Mouse (Mus musculus): ENCODE measurements around the gene Sirt6. TPM values are rescaled to one million over a fixed set of nuclear protein-coding genes. Genes with fewer than 3 reads are reported as not detected.
A peak's percentile ranks its signal among the peaks of the same experiment; 100 is the strongest.
"Not testable (repeated sequence)": the region's sequence is repeated elsewhere in the genome, so short reads cannot be mapped to it uniquely, and the experiment has no call there.

The Sirt6 gene
- total RNA-seq (2021): 1 to 10 TPM; 4.4 to 4.7 TPM
- long read RNA-seq, experiment 1, partial matches to known transcripts: 0 of 4 reads
- long read RNA-seq, experiment 1, other reads (novel, unspliced or antisense): 1 of 4 reads
- long read RNA-seq, experiment 2: 0 reads

DNA sequence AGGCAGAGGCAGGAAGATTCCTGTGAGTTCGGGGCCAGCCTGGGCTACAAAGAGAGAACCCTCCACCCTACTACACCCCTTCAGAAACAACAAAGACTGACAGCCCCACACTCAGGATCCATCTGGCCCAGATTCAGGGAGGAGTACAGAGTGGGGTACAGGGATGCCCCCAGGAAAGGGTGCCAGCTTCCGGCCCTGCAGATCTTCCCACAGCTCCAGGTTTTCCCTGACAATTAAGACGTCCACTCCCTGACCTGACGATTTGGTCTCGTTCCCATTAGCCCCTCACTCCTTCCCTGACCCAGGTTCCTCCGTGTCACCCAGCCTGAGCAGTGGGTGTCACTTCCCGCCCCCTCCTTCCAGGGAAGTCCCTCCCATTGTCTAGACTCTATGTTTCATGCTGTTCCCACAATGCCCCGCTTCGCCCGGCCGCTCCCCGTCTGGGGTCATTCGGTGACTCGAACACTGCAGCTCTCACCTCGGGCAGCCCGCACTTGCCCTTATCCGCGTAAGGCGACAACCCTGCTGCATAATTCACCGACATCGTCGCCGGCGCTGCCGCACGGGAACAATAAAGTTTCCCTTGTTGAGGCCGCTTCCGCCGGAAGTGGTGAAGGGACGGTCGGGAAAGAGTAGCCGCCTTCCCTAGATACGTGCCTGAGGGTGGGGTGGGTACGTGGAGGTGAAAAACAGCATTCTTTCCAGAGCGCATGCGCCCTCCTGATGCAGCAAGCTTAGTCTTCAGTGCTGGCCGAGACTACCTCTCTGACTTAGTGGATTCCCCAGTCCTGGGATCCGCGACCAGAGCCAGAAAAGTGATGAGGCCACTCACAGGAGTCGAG, at the start of gene Sirt6:
TSS of gene Sirt6 (minus strand) at position 804 of the 842 bp plus-strand sequence.
- peak; percentile 93 for DNase-seq (ENCODE audit: low spot score)

DNA sequence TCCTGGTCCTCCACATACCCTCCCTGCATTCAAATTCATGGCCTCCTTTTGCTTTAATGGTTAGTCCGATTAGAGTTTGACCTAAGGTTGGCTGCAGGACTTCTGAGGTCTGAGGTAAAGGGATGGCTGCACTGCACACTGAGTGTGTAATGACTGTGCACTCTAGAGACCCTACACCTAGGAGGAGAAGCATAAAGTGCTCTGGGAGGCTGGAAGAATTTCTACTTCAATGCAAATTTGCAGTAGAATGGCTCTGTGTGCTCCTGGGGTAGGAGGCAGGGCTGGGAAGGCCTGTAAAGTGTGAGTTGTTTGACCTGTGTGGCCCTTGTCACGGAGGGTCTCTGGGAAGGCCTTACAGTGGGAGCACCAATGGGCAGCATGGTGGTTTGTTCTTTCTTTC, 28.6 kb upstream of the Sirt6 start:
- DNase-seq (ENCODE audit: low spot score): no peak

DNA sequence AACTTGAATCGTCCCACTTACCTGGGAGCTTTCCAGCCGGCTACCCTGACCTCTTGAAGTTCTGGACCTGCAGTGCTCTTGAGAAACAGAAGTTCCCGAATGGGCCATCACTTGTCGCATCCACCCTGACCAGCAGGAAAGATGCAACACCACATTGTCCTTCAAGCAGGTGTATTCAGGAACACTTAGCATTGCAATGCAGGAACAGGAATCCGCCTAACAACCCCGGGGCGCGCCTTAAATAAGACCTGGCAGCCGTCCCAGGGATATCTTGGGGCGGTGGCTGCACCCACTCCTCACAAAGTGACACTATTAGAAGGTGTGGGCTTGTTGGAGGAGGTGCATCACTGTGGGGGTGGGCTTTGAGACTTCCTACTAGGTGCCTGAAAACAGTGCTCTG, 27.6 kb upstream of the Sirt6 start:
- DNase-seq (ENCODE audit: low spot score): no peak

DNA sequence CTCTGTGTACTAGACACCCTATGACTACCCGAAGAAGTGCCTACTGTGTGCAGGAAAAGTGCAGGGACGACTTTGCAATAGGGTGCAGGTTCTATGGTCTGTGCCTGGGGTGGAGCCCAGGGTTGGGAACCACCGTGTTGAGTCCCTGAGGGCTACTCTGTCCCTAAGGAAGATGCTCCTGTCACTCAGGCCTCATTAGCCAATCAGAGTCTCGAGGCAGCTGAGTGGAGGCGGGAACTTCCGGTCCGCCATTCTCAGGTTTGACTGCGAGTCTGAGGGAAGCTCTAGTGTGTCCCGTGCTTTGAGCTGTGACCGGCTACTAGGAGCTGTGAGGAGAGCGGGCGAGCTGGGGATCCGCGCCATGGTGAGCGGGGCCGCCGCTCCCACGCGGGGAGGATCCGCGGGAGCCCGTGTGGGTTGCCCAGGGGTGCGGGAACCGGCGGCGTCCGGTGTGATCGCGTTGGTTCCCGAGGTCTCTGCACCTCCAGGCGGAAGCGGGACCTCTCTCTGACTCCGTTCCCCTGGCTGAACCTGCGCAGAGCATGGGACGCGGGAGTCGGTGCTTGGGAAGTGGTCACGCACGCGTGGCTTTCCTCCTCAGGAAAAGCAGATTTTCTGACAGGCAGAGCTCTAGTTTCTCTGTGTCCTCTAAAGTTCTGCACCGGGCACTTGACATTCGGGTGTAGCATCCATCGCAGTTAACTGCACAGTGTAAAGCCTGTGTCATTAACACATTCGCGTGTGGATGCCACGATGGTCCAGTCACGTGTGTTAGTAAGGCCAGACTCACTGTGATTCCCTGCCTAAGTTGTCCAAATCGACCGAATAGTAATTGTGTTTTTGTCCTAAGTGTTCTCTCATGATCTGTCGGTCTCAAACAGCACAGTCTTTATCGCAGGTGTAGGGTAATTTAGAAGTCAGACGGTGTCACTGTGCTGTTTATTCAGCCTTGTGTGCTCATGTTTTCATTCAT, 21.5 kb upstream of the Sirt6 start, which contains the start of gene Gm10778:
TSS of gene Gm10778 (plus strand) at position 257 of the 973 bp plus-strand sequence.
- DNase-seq (ENCODE audit: low spot score): peak; percentile 90

DNA sequence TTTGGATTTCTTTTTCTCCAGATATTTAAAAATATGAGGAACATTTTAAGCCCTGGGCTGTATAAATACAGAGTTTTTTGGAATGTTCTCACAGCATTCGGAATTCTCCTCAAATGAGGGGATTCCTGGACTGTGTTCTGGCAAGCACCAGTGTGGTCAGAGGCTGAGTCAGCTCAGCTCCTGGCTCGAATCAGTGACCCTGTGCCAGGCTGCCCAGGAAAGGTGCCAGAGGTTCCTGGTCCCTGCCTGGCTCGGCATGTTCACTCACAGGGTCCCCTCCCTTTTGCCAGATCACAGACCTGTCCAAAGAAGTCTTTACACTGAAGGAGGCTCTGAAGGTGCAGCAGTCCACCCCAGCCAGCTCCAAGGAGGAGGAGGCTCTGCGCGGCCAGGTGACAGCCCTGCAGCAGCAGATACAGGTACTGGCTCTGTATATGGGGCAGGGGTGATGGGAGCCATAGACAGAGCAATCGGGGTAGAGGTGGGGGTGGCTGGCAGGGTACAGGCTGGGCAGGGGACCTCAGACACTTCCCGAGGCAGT, 18.5 kb upstream of the Sirt6 start:
- no peak for DNase-seq (ENCODE audit: low spot score)

DNA sequence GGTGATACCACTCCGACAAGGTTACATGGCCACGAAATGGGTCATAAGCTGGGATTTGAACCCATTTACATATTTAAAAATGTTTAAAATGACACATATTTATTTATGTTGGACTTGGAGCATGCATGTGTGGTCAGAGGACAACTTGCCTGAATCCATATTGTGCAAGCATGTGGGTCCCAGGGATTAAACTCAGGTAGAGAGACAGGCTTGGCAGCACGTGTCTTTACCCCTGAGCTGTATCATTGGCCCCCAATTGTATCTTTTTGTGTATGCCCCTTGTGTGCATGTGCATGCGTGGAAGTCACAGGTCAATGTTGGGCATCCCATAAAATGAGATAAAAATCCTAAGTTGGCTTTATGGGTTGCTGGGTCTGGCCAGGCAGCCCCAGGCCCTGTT, 17.8 kb upstream of the Sirt6 start:
- DNase-seq (ENCODE audit: low spot score): no peak

DNA sequence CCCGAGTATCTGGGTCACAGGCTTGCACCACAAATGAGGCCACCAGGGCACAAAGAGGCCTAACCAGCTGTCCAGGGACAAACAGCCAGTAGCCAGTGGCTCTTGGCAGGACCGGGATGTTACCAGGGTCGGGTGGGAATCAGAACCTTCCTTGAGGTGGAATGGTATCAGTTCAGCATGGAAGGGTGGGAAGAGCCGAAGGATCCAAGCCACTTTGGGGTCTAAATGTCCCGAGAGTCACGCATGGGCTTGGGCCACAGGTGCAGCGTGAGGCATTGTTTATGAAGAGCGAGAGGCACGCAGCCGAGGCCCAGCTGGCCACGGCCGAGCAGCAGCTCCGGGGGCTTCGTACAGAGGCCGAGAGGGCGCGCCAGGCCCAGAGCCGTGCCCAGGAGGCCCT, 17.1 kb upstream of the Sirt6 start:
- no peak for DNase-seq (ENCODE audit: low spot score)

DNA sequence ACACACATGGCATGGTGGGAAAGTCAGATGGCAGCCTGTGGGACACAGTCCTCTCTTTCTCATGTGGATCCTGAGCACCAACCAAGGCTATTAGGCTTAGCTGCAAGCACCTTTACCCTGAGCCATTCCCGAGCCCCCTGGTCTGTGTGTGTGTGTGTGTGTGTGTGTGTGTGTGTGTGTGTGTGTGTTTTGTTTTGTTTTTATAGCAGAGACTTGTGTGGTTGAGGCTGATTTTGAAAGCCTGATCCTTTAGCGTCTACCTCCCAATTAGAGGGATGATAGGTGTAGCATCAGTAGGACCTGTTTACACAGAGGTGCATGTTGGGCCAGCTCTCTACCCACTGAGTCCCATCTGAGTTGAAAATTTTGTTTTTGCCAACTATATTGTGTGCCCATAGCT, 16.6 kb upstream of the Sirt6 start:
- DNase-seq (ENCODE audit: low spot score): no peak

DNA sequence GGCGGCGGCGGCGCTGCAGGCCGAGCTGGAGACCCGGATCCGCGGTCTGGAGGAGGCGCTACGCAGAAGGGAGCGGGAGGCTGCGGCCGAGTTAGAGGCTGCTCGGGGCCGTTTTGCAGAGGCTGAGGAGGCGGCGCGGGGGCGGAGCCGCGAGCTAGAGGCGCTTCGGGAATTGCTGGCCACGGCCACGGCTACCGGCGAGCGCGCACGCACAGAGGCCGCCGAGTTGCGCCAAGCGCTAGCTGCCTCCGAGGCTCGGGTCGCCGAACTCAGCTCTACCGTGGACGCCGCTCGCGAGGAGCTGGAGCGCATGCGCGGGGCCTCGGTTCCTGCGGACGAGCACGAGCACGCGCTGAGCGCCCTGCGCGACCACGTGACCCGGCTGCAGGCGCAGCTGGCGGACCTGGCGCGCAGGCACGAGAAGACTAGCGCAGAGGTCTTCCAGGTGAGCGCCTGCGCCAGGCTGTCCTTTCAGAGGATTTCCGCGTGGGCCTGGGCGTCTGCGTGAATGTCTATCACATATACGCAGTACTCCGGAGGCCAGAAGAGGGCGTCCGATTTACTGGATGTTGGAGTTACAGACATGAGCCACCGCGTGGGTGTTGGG, 16.0 kb upstream of the Sirt6 start:
- DNase-seq (ENCODE audit: low spot score): peak; percentile 94

DNA sequence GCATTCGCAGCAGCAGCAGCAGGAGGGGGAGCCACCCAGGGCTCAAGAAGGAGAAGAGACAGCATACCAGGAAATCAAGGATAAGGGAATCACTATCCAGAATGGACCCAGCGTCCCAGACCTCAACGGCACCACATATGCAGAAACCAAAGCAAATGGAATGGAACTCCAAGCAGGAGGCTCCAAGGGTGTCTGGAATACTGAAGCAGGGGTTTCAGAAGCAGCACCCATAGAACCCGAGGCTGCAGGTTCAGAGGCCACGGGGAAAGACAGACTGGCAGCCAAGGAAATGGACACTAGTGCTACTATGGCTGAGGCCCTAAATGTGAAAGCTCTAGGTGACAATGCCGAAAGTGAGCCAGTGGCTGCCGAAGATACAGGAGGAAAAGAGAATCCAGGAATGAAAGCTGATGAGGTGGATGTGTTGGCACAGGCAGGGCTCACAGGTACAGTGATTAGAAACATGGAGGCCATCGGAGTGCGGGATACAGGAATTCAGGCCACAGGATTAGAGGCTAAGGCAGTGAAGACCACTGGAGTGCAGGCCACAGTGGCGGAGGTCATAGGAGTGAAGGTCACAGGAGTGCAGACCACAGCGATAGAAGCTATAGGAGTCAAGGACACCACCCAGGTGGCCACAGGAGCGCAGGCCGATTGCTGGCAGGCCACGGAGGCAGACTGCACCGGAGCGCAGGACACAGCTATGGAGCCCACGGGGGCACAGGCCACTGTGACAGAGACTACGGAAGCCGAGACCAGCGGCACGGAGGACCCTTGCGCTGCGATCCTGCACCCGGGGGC, 15.3 kb upstream of the Sirt6 start:
- DNase-seq (ENCODE audit: low spot score): no peak

DNA sequence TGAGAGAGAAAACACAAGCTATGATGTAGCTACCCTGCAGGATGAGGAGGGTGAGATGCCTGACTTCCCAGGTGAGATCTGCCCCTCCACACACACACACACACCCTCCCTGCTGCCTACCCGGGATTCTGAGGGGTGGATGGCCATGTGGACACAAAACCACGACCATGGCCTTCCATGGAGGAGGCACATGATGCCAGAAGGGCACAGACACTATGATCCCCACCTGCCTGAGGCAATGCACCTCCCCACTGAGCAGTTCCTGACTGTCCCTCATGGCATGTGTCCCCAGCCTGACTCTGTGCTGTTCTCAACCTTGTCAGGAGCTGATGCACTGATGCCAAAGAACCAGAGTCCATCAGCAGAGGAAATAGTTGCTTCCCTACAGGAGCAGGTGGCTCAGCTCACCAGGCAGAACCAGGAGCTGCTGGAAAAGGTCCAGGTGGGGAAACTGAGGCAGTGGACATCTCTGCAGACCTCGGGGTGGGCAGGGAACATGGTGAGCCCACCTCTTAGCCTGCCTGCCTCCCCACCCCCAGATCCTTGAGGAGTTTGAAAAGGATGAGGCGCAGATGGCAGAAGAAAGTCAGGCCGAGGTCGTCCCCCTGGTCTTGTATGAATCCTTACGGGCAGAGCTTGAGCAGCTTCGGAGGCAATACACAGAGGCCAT, 14.5 kb upstream of the Sirt6 start:
- DNase-seq (ENCODE audit: low spot score): no peak

DNA sequence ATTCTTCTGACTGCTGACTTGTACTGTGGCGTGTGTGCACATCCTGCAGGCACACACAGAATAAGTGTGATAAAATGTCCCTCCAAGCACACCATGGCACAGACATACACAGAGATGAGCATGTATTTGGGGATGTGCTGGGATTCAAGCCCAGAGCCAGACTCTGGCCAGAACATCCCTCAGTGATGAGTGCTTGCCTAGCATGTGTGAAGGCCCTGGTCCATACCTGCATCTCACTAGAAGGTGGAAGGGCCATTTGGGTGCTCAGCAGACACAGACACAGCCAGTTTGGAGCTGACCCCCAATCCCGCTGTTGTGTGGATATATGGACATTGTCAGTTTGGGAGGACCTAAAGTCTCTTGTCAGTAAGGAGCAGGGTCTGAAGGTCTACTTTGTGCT, 14.0 kb upstream of the Sirt6 start:
- no peak for DNase-seq (ENCODE audit: low spot score)

DNA sequence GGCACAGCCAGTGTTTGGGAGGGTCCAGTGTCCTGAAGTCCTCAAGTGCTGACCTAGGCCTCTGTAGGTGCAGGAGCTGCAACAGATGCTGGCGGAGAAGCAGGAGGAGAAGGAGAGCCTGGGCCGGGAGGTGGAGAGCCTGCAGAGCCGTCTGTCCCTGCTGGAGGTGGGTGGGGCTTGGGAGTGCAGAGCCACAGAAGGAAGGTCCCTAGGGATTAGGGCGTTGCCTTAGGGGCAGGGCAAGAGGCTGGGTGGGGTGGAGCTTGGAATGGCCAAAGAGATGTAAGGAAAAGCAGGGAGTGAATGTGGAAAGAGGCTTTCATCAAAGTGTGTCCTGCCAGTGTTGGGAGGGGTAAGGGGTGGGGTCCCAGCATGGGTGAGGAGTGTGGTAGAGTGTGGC, 13.2 kb upstream of the Sirt6 start:
- DNase-seq (ENCODE audit: low spot score): not testable (repeated sequence)

DNA sequence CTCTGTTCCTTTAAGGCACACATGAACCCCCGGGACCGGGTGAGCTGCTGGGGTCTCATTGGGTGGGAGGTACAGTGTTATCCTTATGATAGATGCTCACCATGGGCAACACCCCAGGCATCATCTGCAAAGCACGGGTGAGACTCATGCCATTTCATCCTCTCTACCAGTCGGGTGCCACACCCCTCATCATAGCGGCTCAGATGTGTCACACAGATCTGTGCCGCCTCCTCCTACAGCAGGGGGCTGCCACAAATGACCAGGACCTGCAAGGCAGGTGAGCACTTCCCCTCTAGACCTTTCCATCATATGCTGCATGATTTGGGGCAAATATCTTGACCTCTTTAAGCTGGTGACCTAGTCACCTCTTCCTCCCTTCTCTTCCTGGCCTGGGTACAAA, 10.5 kb upstream of the Sirt6 start:
- DNase-seq (ENCODE audit: low spot score): no peak

DNA sequence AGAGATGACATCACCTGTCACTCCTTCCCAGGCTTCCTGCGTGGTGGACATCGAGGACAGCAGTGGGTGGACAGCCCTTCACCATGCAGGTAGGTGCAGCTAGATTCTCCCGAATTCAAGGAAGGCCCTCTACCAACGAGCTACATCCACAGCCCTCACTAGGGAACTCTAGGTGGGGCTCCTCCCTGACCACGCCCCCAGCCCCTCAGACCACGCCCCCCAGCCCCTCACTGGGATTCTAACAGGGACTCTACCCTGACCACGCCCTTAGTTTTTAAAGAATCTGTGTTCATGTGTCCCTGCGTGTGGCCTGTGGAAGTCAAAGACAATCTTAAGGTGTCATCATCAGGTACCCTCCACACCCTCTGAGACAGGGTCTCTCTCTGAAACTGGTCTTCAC, 8.7 kb upstream of the Sirt6 start:
- DNase-seq (ENCODE audit: low spot score): no peak

DNA sequence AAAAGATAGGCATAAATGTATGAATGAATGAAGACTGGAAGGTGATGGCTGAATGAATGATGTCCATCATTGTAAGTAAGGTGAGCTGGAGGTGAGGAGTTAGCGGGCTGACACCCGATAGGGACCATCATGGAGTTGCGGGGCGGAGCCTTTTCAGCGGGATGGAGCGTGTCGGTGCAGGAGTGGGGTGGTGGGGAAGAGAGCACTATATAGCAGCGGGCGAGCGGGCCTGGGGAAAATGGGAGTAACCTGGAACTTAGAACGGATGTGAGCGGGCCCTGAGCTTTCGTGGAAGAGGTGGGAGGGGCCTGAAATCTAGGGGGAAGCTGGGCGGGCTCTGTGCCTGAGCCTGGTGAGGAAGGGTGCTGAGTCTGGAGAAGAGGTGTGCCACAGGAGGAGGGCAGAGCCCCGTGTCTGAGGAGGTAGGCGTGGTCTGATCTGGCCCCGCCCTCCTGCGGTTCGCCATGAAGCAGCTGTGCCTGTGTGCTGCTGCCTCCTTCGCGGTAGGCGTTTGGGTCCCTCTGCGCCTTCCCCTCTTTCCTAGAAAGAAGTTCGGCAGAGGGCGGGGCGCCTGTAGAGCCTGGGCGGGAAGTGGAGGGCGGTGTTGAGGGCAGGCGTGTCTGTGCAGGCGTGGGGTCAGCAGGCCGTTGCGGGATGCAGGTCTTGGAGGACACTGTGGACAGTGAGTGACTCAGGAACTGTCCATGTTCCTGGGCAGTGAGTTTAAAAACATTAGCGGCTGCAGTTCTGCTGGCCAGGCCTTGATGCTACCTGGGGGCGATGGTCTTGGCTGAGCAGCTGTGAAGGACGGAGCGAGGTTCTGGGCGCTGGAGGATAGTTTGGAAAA, 5.9 kb upstream of the Sirt6 start:
- peak; percentile 73 for DNase-seq (ENCODE audit: low spot score)

DNA sequence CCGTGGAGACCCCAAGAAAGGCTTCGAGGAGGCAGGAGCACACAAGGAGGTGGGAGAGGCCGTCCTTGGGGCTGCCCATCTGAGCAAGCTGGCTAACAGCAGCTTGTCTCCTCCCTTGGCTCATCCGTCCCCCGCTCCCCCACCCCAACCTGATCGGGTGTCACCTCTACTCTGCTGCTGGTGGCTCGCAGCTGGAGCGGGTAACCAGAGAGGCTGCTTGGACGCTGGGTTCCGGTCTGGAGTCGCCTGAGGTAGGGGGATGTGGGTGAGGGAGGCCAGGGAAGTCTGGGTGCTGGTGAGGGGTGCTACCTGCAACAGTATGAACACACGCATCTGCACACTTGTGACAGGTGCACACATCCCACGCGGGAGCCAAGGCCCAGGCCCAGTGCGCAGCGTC, 793 bp upstream of the Sirt6 start, which contains the start of gene Ankrd24:
TSS of gene Ankrd24 (plus strand) at position 151 of the 400 bp plus-strand sequence.
- no peak for DNase-seq (ENCODE audit: low spot score)

DNA sequence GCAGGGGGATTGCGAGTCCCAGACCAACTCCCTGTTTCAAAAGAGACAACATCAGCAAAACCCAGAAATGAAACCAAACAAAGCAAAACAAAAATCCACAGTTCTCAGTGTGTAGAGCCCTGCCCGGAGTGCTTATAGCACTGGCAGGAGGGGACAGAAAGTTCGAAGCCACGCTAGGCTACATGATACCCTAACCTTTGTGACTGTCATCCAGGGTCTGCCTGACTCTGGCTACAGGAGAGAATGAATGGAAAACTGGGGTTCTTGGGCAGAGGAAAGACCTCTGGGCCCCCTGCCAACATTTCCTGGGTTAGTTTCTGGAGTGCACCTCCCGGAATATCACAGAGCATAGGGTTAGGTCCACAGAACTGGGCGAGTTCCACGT, 231 bp upstream of the Sirt6 start:
- peak; percentile 28 for DNase-seq (ENCODE audit: low spot score)
